Mouse (Mus musculus) neutrophil, adult 5-6 weeks (primary cell): ENCODE measurements at regions not wholly inside any gene's neighbourhood (a gene's known extent, or its start where the extent isn't known, plus 50 kb on each side); places are given as distances from the start of the nearest gene placed in this dataset.

Experiments used
- ATAC-seq: fragments of 151-379, 151-347 bp; 2 replicates; pipeline ENCODE4 v1.8.0; 2017; ENCODE audit warnings: mild to moderate bottlenecking, moderate TSS enrichment; ENCODE audit not compliant: insufficient number of reproducible peaks, poor library complexity, low FRiP score, severe bottlenecking; ENCODE audit errors: extremely low read depth

DNA sequence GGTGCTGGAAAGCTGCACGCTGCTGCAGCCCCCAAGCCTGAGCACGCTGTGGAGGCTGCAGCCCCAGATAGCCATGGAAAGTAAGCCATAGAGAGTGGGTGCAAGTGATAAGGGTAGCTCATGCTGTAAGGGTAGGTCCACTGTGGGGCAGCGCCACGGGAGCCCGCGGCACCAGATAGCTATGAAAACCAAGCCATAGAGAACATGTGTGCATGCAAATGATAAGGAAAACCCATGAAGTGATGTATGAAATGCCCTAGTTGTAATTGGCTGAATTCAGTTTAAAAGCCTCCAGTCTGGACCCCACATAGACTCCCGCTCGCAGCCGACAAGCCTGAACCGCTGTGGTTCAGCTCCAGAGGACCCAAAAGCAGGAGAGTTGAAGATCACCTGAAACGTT lies 58.8 kb upstream of the L3mbtl3 start:
- ATAC-seq = no peak

DNA sequence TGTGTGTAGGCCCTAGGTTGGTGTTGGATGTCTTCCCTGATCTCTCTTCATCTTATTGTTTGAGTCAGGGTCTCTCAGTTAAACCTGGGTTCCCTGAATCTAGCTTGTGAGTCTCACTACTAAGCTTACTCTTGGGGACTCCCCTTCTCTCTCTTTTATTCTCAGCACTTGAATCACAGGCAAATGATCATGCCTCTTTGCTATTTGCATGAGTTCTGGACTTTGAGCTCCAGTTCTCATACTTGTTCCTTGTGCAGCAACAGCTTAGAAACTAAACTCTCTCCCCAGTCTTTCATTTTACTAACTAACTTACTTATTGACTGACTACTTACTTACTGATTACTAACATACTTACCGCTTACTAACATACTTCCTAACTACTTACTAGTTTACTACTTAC lies 64.9 kb upstream of the L3mbtl3 start:
- no peak for ATAC-seq

- no peak for ATAC-seq
Measured at GRCm38 (mm10) chr10:26484311-26484710, 108.5 kb upstream of the L3mbtl3 start.

GRCm38 (mm10) chr10:26491351-26491750 lies 115.6 kb upstream of the L3mbtl3 start:
- ATAC-seq = no peak

DNA sequence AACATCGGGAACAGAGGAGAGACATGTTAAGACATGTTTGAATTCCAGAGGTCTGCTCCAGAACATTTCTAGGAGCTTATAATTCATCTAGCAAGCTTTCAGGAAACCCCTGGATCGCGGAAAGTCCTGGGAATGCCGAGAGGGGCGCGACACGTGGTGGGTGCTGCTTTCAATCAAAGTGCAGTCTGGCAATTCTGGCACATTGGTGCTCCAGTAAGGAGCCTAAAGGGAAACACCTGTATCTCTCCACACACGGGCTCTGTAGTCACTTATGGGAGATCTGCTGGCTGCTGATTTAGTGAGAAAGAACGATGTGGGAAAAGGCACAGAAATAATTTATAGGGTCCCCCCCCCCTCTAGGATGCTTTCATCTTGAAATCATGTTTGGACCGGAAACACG lies 116.4 kb upstream of the L3mbtl3 start:
- ATAC-seq = no peak

DNA sequence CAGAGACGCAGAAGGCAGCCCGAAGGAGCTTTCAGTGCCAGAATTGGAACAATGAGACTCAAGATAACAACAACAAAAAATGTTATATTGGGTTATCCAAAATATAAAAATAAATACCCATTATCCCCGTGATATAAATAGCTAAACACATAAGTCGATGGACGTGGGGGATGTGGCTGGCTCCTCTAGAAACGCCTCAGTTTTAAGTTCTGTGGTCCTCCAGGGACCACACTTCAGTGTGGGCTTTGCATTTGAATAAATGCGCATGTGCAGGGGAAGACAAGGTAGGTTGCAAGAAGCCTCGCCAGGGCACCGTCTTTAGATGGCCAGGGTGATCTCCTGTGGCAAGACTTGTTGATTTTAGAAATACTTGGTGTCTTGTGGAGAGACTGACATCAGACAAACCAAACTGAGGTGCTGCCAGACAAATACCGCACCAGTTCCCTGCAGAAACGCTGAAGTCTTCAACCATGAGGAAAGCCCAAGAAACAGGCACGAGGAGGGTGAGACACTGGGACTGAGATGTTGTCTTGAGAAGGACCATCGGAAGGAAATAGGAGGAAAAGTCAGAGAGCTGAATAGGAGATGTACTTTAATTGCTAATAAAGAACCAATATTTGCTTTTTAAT lies 117.2 kb upstream of the L3mbtl3 start:
- no peak for ATAC-seq

DNA sequence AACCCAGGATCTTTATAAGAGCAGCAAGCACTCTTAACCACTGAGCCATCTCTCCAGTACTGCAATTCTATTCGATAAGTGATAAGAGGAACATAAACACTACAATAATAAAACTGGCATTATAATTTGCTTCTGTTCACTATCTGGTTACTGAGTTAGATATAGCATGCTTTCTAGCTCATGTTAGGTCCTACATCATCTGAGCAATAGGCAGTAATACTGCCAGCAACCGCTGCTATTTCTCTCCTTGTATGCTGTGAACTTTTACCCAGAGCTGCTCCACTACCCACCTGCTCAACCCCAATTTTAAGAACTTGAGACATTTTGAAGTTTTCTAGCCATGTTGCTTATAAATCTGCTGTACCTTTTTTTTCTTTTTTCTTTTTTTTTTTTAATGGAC lies 118.0 kb upstream of the L3mbtl3 start:
- ATAC-seq = no peak

DNA sequence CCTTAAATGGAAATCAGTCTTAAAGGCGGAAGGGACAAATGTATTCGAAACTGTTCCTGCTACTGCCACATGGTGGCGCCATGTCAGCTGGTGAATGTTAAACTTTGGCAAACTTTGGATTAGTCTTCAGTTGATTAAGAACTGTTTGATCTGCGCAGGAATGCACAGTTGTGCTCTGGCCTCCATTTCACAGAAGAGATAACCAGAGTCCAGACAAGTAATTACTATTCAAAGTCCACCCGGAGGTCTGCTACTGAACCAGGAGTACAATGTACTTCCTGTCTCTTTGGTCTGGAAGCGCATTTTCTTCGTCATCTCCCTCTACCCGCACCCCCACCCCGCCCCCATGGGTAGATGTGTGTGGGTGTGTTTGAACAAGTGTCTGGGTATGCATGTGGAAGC lies 118.6 kb upstream of the L3mbtl3 start:
- ATAC-seq = peak; percentile 67

GRCm38 (mm10) chr10:26500265-26500935 lies 124.6 kb upstream of the L3mbtl3 start:
- ATAC-seq = no peak

DNA sequence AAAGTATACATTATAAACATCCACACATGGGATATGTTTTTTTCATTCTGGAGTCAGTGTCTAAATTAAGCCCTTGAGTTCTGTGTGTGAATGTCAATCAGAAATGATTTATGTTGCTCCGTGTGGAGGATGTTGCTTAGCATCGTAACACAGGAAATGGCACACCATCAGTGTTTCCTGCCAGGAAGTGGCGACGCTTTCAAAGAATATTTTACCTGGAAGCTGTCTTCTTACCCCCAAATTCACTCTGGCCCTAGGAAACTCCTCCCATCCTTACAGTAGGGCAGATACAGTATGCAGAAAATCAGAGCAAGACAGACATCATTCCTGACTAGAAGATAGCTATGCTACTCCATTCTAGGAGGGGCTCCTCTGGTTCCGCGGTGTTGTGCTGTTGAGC lies 145.1 kb upstream of the L3mbtl3 start:
- peak; percentile 33; the same call in 1 of the 2 replicates for ATAC-seq

- no peak for ATAC-seq
Measured at GRCm38 (mm10) chr10:26525848-26526546, 150.2 kb upstream of the L3mbtl3 start.

DNA sequence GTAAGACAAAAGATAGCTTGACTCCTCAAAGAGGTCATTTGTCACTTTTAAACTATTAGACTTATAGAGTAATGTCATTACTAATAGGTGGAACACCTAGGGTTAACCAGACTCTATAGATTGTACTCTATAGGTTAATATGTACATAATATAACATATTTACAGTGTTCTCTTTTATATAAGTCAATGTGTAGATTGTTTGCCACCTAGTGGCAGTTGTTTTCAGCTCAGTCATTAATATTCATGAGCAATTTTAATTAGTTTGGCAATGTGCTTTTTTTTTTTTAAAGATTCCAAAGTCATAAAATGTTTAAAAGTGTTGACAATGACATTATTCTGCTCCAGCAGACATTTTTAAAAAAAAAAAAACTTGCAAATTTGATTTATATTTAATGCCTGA lies 164.4 kb upstream of the L3mbtl3 start:
- ATAC-seq = no peak

DNA sequence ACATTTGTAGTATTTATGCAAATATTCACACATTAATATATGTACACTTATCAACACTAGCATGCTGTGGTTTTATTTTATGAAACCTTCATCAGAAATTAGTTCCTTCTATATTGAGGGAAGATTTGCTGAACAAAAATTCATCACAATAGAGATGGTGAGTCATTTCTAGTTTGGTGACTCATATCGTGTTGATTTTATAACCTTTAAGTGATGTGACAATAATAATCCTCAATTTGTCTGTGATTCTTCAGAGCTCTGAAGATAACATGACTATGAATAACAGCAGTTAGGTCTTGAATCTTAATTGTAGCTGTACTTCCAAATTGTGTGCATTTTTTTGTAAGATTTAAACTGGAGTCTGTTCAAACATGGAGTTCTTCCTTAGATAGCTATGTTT lies 168.3 kb upstream of the L3mbtl3 start:
- no peak for ATAC-seq

GRCm38 (mm10) chr10:26544796-26545195 lies 169.0 kb upstream of the L3mbtl3 start:
- no peak for ATAC-seq

- no peak for ATAC-seq
Measured at GRCm38 (mm10) chr10:26556246-26556645, 180.5 kb upstream of the L3mbtl3 start.

DNA sequence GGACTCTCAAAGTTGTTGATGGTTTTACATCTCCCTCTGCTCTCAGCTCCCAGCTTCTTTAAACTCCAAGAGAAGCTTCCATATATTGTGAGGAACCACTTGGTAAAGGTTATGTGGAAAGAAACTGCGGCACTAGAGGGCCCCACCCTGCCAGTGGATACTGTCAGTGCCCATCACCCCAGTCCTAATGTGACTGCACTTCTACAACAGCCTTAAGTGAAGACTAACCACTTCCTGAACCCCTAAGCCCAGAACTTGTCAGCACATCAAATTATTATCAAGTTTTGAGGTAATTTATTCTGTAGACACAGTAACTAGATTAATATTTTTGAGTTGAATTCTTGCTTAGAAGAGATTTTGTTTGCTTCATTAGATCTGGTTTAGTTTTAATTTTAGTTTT lies 182.3 kb upstream of the L3mbtl3 start:
- no peak for ATAC-seq

DNA sequence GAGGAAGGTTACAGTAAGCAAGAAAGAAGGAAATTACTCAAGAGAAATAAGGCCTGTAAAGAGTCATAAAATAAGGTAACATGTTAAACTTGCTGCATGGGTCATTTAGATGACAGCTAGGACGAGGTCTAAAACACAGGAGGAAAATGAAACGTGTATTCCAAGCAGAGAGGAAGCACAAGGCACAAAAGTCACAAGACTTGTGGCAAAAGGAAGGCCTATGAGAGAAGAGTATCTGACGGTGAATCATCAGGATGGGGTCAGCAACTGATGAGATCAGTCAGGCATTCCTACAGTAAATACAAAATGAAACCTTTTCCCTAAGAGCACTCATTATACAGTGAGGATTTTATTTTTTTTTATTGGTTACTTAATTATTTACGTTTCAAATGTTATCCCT lies 183.6 kb upstream of the L3mbtl3 start:
- no peak for ATAC-seq

DNA sequence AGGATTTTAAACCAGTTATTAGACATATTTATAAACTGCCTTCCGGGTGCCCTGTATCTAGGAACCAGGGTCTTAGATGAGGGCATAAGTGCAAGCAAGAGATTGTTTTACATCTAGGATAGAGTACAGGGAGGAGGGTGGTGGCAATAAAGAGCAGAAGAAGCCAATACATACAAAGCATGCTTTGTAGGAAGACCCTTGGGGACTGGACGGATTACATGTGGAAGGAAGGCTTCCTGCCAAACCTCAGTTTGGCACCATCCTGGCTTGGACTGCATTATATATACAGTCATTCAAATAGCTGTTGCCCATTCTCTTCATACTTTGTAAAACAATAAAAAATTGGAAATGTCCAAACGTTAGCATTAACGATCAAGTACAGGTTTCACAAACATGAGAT lies 184.7 kb upstream of the L3mbtl3 start:
- no peak for ATAC-seq

DNA sequence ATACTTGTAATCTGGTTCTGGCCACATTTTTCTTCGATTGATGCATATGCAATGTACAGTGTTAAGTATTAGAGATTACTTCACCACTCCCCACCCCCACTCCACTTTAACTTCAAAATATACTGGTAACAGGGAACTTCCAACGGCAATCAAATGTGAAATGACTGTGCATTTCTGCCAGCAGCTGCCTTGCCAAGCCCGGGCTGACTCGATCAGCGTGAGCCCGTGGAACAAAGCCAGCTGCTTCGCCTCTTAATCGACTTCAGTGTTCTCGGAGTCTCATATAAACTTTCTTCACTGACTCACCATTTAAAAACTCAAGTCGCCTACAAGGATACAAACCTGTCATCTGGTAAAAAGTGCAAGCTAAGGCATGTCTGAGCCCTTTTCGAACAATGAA lies 188.7 kb upstream of the L3mbtl3 start:
- ATAC-seq = no peak

DNA sequence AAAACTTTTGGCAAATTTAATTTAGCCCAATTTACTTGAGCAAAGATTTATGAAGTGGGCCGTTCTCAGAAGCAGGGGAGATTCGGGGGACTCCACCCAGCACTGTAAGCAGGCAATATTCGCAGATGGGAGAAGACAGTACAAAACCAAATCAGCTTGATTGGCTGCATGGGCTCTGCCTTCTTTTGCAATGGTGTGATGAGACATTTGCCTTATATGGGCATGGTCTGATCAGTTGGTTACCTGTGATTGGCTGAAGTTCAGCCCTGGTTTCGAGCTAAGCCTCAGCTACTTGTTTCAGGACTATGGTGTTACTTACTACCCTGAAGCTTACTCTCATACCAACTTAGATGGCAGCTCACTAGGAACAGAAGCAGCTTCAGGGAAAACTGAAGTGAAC lies 185.6 kb upstream of the Arhgap18 start:
- no peak for ATAC-seq
